Mouse (Mus musculus): ENCODE results near the gene Fn1. TPM values are rescaled to one million over a fixed set of nuclear protein-coding genes. Genes with fewer than 3 reads are reported as not detected.

Gene Fn1
- polyA plus RNA-seq, 1 experiment from 2014 or later = 182 TPM

- Histone ChIP-seq H3K27me3 (ENCODE audit: control insufficient read depth, insufficient read depth, low read length) (no peaks in the 10 kb centered on the region), H3K4me3 (ENCODE audit: low read depth, low read length) (no peak overlapping the region), H3K27ac (ENCODE audit: low read length) (no peak overlapping the region), H3K36me3 (ENCODE audit: control insufficient read depth, insufficient read depth, low read length) (peaks cover 81% of the 10 kb centered on the region), H3K4me2 (replicated peaks; ENCODE audit: low read depth, low read length) (no peak overlapping the region), H3K9ac (replicated peaks; ENCODE audit: low read depth, low read length) (no peak overlapping the region), H3K9me3 (ENCODE audit: control insufficient read depth, low read depth, low read length) (no peaks in the 10 kb centered on the region), H3K4me1 (ENCODE audit: control insufficient read depth, insufficient read depth, low read length) (no peaks in the 10 kb centered on the region)
- no peak for ATAC-seq (ENCODE audit: insufficient number of reproducible peaks, insufficient read depth, low FRiP score, low read depth)
- 95% methylated on average over 37 of the region's 37 CpGs for WGBS
Measured at GRCm38 (mm10) chr1:71609057-71609775, 43.8 kb downstream of the Fn1 start.

DNA sequence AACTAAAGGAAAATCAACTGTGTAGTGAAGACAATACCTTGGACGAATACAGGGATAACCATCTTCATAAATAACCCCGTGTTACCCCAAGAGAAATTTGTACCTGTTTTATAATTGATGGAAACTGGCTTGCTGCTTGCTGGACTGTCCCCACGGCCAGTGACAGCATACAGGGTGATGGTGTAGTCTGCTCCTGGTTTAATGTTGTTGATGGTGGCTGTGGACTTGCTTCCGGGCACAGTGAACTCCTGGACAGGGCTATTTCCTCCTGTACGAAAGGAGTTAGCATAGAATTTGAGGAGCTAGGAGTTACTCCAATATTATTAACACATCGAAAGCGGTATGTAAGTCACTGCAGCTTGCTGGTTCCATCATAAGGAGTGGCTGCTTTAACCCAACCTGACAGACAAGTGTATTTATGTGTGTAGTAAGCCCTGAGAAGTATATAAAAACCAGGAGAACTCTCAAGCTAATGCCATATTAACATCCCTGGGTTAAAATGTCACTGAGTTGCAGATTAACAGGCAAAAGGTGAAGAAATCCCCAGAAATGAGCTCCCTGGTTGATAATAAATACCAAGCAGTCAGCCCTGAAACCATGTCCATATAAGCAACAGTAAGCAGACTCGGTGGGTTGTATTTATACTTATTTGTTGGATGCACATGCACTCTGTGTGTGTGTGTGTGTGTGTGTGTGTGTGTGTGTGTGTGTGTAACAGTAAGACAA lies 46.2 kb downstream of the Fn1 start:
- WGBS = 92% methylated on average over 8 of the region's 8 CpGs
- no peak for ATAC-seq (ENCODE audit: insufficient number of reproducible peaks, insufficient read depth, low FRiP score, low read depth)
- H3K36me3 ChIP-seq (ENCODE audit: control insufficient read depth, insufficient read depth, low read length) = peaks cover 70% of the 10 kb centered on the region
- H3K9ac ChIP-seq (replicated peaks; ENCODE audit: low read depth, low read length) = no peak overlapping the region
- no peak overlapping the region for H3K4me2 ChIP-seq (replicated peaks; ENCODE audit: low read depth, low read length)
- no peaks in the 10 kb centered on the region for H3K4me1 ChIP-seq (ENCODE audit: control insufficient read depth, insufficient read depth, low read length)
- H3K27me3 ChIP-seq (ENCODE audit: control insufficient read depth, insufficient read depth, low read length) = no peaks in the 10 kb centered on the region
- H3K27ac ChIP-seq (ENCODE audit: low read length) = no peak overlapping the region
- no peak overlapping the region for H3K4me3 ChIP-seq (ENCODE audit: low read depth, low read length)
- no peaks in the 10 kb centered on the region for H3K9me3 ChIP-seq (ENCODE audit: control insufficient read depth, low read depth, low read length)

DNA sequence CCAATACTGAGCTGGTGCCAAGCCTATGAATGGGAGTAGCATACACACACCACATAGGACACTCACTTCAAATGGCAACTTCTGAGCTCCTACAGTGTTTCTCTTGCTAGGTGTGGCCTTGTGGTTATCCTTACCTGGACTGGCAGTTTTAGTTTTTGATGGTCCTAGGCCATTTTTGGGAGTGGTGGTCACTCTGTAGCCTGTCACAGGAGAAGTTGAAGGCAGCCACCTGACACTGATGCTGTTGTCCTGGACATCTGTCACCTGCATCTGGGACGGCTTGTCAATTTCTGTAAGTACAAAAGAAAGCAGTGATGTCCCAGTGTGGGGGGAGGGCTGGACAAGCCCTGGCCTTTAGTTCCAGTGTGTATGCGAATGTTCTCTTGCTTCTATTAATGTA lies 47.2 kb downstream of the Fn1 start:
- H3K36me3 ChIP-seq (ENCODE audit: control insufficient read depth, insufficient read depth, low read length) = peaks cover 66% of the 10 kb centered on the region
- ATAC-seq (ENCODE audit: insufficient number of reproducible peaks, insufficient read depth, low FRiP score, low read depth) = no peak
- no peak overlapping the region for H3K9ac ChIP-seq (replicated peaks; ENCODE audit: low read depth, low read length)

DNA sequence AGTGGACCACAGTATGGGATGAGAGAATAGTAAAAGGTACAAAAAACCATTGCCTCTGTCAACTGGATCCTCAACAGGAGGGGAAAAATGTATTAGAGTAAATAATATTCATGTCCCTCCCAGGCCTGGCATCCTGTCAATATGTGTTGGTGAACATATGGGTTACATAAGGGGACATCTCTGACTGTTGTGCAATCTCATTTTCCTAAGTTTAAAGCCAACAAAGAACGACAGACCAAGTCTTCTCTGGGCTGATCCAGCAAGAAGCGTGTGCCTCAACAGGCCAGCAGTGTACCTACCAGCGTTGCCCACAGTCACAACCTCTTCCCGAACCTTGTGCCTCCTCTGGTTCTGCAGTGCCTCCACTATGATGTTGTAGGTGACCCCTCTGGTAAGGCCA lies 57.6 kb downstream of the Fn1 start:
- Histone ChIP-seq H3K9ac (replicated peaks; ENCODE audit: low read depth, low read length) (no peak overlapping the region), H3K27ac (ENCODE audit: low read length) (no peak overlapping the region), H3K4me1 (ENCODE audit: control insufficient read depth, insufficient read depth, low read length) (no peaks in the 10 kb centered on the region), H3K4me3 (ENCODE audit: low read depth, low read length) (no peak overlapping the region), H3K36me3 (ENCODE audit: control insufficient read depth, insufficient read depth, low read length) (peaks cover 66% of the 10 kb centered on the region), H3K4me2 (replicated peaks; ENCODE audit: low read depth, low read length) (no peak overlapping the region), H3K27me3 (ENCODE audit: control insufficient read depth, insufficient read depth, low read length) (no peaks in the 10 kb centered on the region), H3K9me3 (ENCODE audit: control insufficient read depth, low read depth, low read length) (no peaks in the 10 kb centered on the region)
- no peak for ATAC-seq (ENCODE audit: insufficient number of reproducible peaks, insufficient read depth, low FRiP score, low read depth)
- 92% methylated on average over 4 of the region's 4 CpGs for WGBS

More for the DNA sequence above, 47.2 kb downstream of the Fn1 start:
- Histone ChIP-seq H3K27ac (ENCODE audit: low read length) (no peak overlapping the region), H3K27me3 (ENCODE audit: control insufficient read depth, insufficient read depth, low read length) (no peaks in the 10 kb centered on the region), H3K9me3 (ENCODE audit: control insufficient read depth, low read depth, low read length) (no peaks in the 10 kb centered on the region), H3K4me3 (ENCODE audit: low read depth, low read length) (no peak overlapping the region), H3K4me2 (replicated peaks; ENCODE audit: low read depth, low read length) (no peak overlapping the region), H3K4me1 (ENCODE audit: control insufficient read depth, insufficient read depth, low read length) (no peaks in the 10 kb centered on the region)
- WGBS = 83% methylated on average over 2 of the region's 2 CpGs

DNA sequence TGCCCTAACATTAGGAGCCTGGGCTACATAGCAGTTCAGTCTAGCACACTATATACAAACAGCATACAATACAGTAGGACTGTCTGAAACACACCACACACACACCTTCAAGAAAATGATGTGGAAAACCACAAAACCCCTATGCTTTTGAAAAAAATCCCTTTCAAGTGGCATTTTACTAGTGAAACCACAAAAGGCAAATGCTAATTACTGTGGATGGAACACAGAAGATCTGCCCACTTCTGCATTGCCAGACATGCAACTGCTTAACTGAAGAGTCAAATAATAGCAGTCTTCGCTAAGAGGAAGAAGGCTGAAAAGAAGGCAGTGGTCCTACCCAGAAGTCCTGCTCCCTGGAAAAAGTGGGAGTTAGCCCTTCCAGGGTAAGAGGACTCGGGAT lies 58.7 kb downstream of the Fn1 start:
- no peaks in the 10 kb centered on the region for H3K4me1 ChIP-seq (ENCODE audit: control insufficient read depth, insufficient read depth, low read length)
- H3K9ac ChIP-seq (replicated peaks; ENCODE audit: low read depth, low read length) = no peak overlapping the region
- peaks cover 65% of the 10 kb centered on the region for H3K36me3 ChIP-seq (ENCODE audit: control insufficient read depth, insufficient read depth, low read length)
- H3K9me3 ChIP-seq (ENCODE audit: control insufficient read depth, low read depth, low read length) = no peaks in the 10 kb centered on the region
- H3K27ac ChIP-seq (ENCODE audit: low read length) = no peak overlapping the region
- no peaks in the 10 kb centered on the region for H3K27me3 ChIP-seq (ENCODE audit: control insufficient read depth, insufficient read depth, low read length)
- no peak overlapping the region for H3K4me3 ChIP-seq (ENCODE audit: low read depth, low read length)
- no peak for ATAC-seq (ENCODE audit: insufficient number of reproducible peaks, insufficient read depth, low FRiP score, low read depth)
- no peak overlapping the region for H3K4me2 ChIP-seq (replicated peaks; ENCODE audit: low read depth, low read length)
- WGBS = 84% methylated on average over 2 of the region's 2 CpGs

- Histone ChIP-seq H3K4me1 (ENCODE audit: control insufficient read depth, insufficient read depth, low read length) (no peaks in the 10 kb centered on the region), H3K36me3 (ENCODE audit: control insufficient read depth, insufficient read depth, low read length) (peaks cover 64% of the 10 kb centered on the region), H3K27me3 (ENCODE audit: control insufficient read depth, insufficient read depth, low read length) (no peaks in the 10 kb centered on the region), H3K9me3 (ENCODE audit: control insufficient read depth, low read depth, low read length) (no peaks in the 10 kb centered on the region), H3K27ac (ENCODE audit: low read length) (no peak overlapping the region), H3K9ac (replicated peaks; ENCODE audit: low read depth, low read length) (no peak overlapping the region), H3K4me2 (replicated peaks; ENCODE audit: low read depth, low read length) (no peak overlapping the region), H3K4me3 (ENCODE audit: low read depth, low read length) (no peak overlapping the region)
- no peak for ATAC-seq (ENCODE audit: insufficient number of reproducible peaks, insufficient read depth, low FRiP score, low read depth)
- 91% methylated on average over 9 of the region's 9 CpGs for WGBS
Measured at GRCm38 (mm10) chr1:71593184-71593583, 59.8 kb downstream of the Fn1 start.

- Histone ChIP-seq H3K36me3 (ENCODE audit: control insufficient read depth, insufficient read depth, low read length) (peaks cover 77% of the 10 kb centered on the region), H3K27ac (ENCODE audit: low read length) (no peak overlapping the region), H3K4me1 (ENCODE audit: control insufficient read depth, insufficient read depth, low read length) (no peaks in the 10 kb centered on the region), H3K9me3 (ENCODE audit: control insufficient read depth, low read depth, low read length) (no peaks in the 10 kb centered on the region), H3K9ac (replicated peaks; ENCODE audit: low read depth, low read length) (no peak overlapping the region), H3K4me2 (replicated peaks; ENCODE audit: low read depth, low read length) (no peak overlapping the region), H3K27me3 (ENCODE audit: control insufficient read depth, insufficient read depth, low read length) (no peaks in the 10 kb centered on the region), H3K4me3 (ENCODE audit: low read depth, low read length) (no peak overlapping the region)
- 95% methylated on average over 11 of the region's 11 CpGs for WGBS
- ATAC-seq (ENCODE audit: insufficient number of reproducible peaks, insufficient read depth, low FRiP score, low read depth) = no peak
Measured at GRCm38 (mm10) chr1:71590038-71590437, 63.0 kb downstream of the Fn1 start.

DNA sequence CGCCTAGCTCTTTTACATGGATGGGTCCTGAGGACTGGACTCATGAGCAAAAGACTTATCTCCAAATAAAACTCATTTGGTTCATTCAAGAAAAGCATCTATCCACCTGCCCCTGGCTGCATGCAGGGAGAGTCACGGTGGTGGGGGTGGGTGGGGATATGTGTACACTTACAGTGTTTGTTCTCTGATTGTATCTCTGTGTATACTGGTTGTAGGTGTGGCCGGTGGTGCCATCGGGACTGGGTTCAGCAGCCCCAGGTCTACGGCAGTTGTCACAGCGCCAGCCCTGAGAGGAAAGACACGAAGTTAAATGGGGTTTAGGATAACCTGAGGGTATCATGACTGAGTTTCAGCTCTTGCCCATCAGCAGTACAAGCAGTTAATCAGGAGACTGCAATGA lies 66.3 kb downstream of the Fn1 start:
- ATAC-seq (ENCODE audit: insufficient number of reproducible peaks, insufficient read depth, low FRiP score, low read depth) = 0 out of 2 replicates have a peak, but pooled peaks have one; percentile 56
- Histone ChIP-seq H3K36me3 (ENCODE audit: control insufficient read depth, insufficient read depth, low read length) (peaks cover 56% of the 10 kb centered on the region), H3K27ac (ENCODE audit: low read length) (no peak overlapping the region), H3K4me1 (ENCODE audit: control insufficient read depth, insufficient read depth, low read length) (no peaks in the 10 kb centered on the region), H3K27me3 (ENCODE audit: control insufficient read depth, insufficient read depth, low read length) (no peaks in the 10 kb centered on the region), H3K9ac (replicated peaks; ENCODE audit: low read depth, low read length) (no peak overlapping the region), H3K9me3 (ENCODE audit: control insufficient read depth, low read depth, low read length) (no peaks in the 10 kb centered on the region), H3K4me3 (ENCODE audit: low read depth, low read length) (no peak overlapping the region), H3K4me2 (replicated peaks; ENCODE audit: low read depth, low read length) (no peak overlapping the region)
- 70% methylated on average over 7 of the region's 7 CpGs for whole genome bisulfite sequencing
